Mouse (Mus musculus) MEL (cell line): ENCODE data around the gene Tspan6. TPM values are rescaled to one million over a fixed set of nuclear protein-coding genes. Genes with fewer than 3 reads are reported as not detected.

Experiments used
- DNase-seq: peaks from one replicate; pipeline ENCODE4 v3.0.0; 2011; ENCODE audit warnings: low read depth, low spot score
- H3K27ac ChIP-seq: 2 replicates; pipeline ENCODE4 v1.5.1; 2012; ENCODE audit warnings: low read depth, mild to moderate bottlenecking, control low read depth, low read length, moderate library complexity; ENCODE audit not compliant: control insufficient read depth
- H3K27me3 ChIP-seq, 2 experiments: fragments of 150-350 bp in 1 of 2; sonication (generic) in 1 of 2; 2 replicates each; pipeline ENCODE4 v1.6.1; 2012; ENCODE audit warnings: low read length in 2 of 2, mild to moderate bottlenecking in 2 of 2, improper control_type of control experiment in 1 of 2, moderate library complexity in 1 of 2; ENCODE audit not compliant: insufficient read depth in 2 of 2, control insufficient read depth in 1 of 2
- H3K36me3 ChIP-seq, 2 experiments: 2 replicates each; pipeline ENCODE4 v1.6.1; 2012 to 2014; ENCODE audit warnings: low read length in 2 of 2, improper control_type of control experiment in 1 of 2, inconsistent platforms in 1 of 2, mild to moderate bottlenecking in 1 of 2; ENCODE audit not compliant: insufficient read depth in 2 of 2, control insufficient read depth in 1 of 2
- H3K4me1 ChIP-seq, 2 experiments: fragments of 150-350 bp in 1 of 2; sonication (generic) in 1 of 2; 2 replicates each; pipeline ENCODE4 v1.6.1; 2012; ENCODE audit warnings: low read length in 2 of 2, improper control_type of control experiment in 1 of 2, mild to moderate bottlenecking in 1 of 2; ENCODE audit not compliant: insufficient read depth in 2 of 2, control insufficient read depth in 1 of 2
- H3K4me3 ChIP-seq, 2 experiments: fragments of 150-350 bp in 1 of 2; sonication (generic) in 1 of 2; 2 replicates each; pipeline ENCODE4 v1.5.1; 2012; ENCODE audit warnings: low read depth in 2 of 2, low read length in 2 of 2, mild to moderate bottlenecking in 2 of 2, moderate library complexity in 2 of 2, control low read depth in 1 of 2, improper control_type of control experiment in 1 of 2; ENCODE audit not compliant: control insufficient read depth in 1 of 2, insufficient read depth in 1 of 2
- H3K79me2 ChIP-seq: 2 replicates; pipeline ENCODE4 v1.6.1; 2012; ENCODE audit warnings: mild to moderate bottlenecking, low read length, moderate library complexity; ENCODE audit not compliant: control insufficient read depth, poor library complexity, insufficient read depth
- H3K9ac ChIP-seq: 2 replicates; pipeline ENCODE4 v1.6.1; 2012; ENCODE audit warnings: low read depth, mild to moderate bottlenecking, control low read depth, low read length, moderate library complexity; ENCODE audit not compliant: control insufficient read depth, poor library complexity, severe bottlenecking
- H3K9me3 ChIP-seq: fragments of 150-350 bp; sonication (generic); replicated peaks from 2 replicates; pipeline ENCODE4 v1.6.1; 2012; ENCODE audit warnings: mild to moderate bottlenecking, low read length, improper control_type of control experiment, moderate library complexity; ENCODE audit not compliant: insufficient read depth
- BHLHE40 ChIP-seq: IDR thresholded peaks from 2 replicates; pipeline ENCODE4 v1.6.1; 2012; ENCODE audit warnings: low read depth, mild to moderate bottlenecking, inconsistent platforms, low read length, improper control_type of control experiment, borderline replicate concordance
- CHD1 ChIP-seq: IDR thresholded peaks from 2 replicates; pipeline ENCODE4 v1.6.1; 2012; ENCODE audit warnings: low read depth, mild to moderate bottlenecking, inconsistent platforms, low read length, improper control_type of control experiment
- CHD2 ChIP-seq: IDR thresholded peaks from 2 replicates; pipeline ENCODE4 v1.6.1; 2011; ENCODE audit warnings: low read length, improper control_type of control experiment
- E2F4 ChIP-seq: IDR thresholded peaks from 2 replicates; pipeline ENCODE4 v1.6.1; 2011; ENCODE audit warnings: low read depth, low read length, improper control_type of control experiment, borderline replicate concordance
- ELF1 ChIP-seq: IDR thresholded peaks from 2 replicates; pipeline ENCODE4 v1.6.1; 2014; ENCODE audit warnings: low read depth, mild to moderate bottlenecking, inconsistent platforms, low read length, improper control_type of control experiment, moderate library complexity
- EP300 ChIP-seq, 2 experiments: IDR thresholded peaks; 2 replicates each; pipeline ENCODE4 v1.6.1; 2011; ENCODE audit warnings: improper control_type of control experiment in 2 of 2, low read length in 2 of 2, low read depth in 1 of 2, mild to moderate bottlenecking in 1 of 2
- ETS1 ChIP-seq: IDR thresholded peaks from 2 replicates; pipeline ENCODE4 v1.6.1; 2012; ENCODE audit warnings: low read depth, mild to moderate bottlenecking, inconsistent platforms, low read length, improper control_type of control experiment, moderate library complexity
- GABPA ChIP-seq: IDR thresholded peaks from 2 replicates; pipeline ENCODE4 v1.6.1; 2012; ENCODE audit warnings: low read depth, mild to moderate bottlenecking, inconsistent platforms, low read length, improper control_type of control experiment, moderate library complexity
- GATA1 ChIP-seq: IDR thresholded peaks from 2 replicates; pipeline ENCODE4 v1.6.1; 2011; ENCODE audit warnings: low read depth, low read length, improper control_type of control experiment
- HCFC1 ChIP-seq: IDR thresholded peaks from 2 replicates; pipeline ENCODE4 v1.6.1; 2012; ENCODE audit warnings: low read depth, mild to moderate bottlenecking, inconsistent platforms, low read length, improper control_type of control experiment, moderate library complexity
- JUND ChIP-seq: IDR thresholded peaks from 2 replicates; pipeline ENCODE4 v1.6.1; 2011; ENCODE audit warnings: low read depth, mild to moderate bottlenecking, improper control_type of control experiment, low read length
- KAT2A ChIP-seq: conservative IDR thresholded peaks from 2 replicates; pipeline ENCODE4 v1.6.1; 2012; ENCODE audit warnings: low read depth, low read length, improper control_type of control experiment, inconsistent platforms
- MAFK ChIP-seq: IDR thresholded peaks from 2 replicates; pipeline ENCODE4 v1.6.1; 2011; ENCODE audit warnings: low read depth, mild to moderate bottlenecking, low read length, improper control_type of control experiment, borderline replicate concordance
- MAX ChIP-seq: IDR thresholded peaks from 2 replicates; pipeline ENCODE4 v1.6.1; 2011; ENCODE audit warnings: low read length, improper control_type of control experiment
- MAZ ChIP-seq: IDR thresholded peaks from 2 replicates; pipeline ENCODE4 v1.6.1; 2012; ENCODE audit warnings: low read depth, mild to moderate bottlenecking, inconsistent platforms, low read length, improper control_type of control experiment
- MEF2A ChIP-seq: IDR thresholded peaks from 2 replicates; pipeline ENCODE4 v1.6.1; 2014; ENCODE audit warnings: low read depth, mild to moderate bottlenecking, inconsistent platforms, low read length, improper control_type of control experiment; ENCODE audit not compliant: poor library complexity, insufficient replicate concordance, severe bottlenecking; ENCODE audit errors: extremely low read depth
- MXI1 ChIP-seq: IDR thresholded peaks from 2 replicates; pipeline ENCODE4 v1.6.1; 2011; ENCODE audit warnings: mild to moderate bottlenecking, low read depth, low read length, improper control_type of control experiment
- MYB ChIP-seq: IDR thresholded peaks from 2 replicates; pipeline ENCODE4 v1.6.1; 2011; ENCODE audit warnings: mild to moderate bottlenecking, low read depth, low read length, improper control_type of control experiment
- MYC ChIP-seq: IDR thresholded peaks from 2 replicates; pipeline ENCODE4 v1.6.1; 2011; ENCODE audit warnings: low read depth, mild to moderate bottlenecking, low read length, improper control_type of control experiment, moderate library complexity
- NELFE ChIP-seq: IDR thresholded peaks from 2 replicates; pipeline ENCODE4 v1.6.1; 2011; ENCODE audit warnings: low read depth, low read length, improper control_type of control experiment
- NRF1 ChIP-seq: IDR thresholded peaks from 2 replicates; pipeline ENCODE4 v1.6.1; 2014; ENCODE audit warnings: low read depth, mild to moderate bottlenecking, inconsistent platforms, low read length, improper control_type of control experiment, moderate library complexity; ENCODE audit not compliant: poor library complexity, insufficient read depth, severe bottlenecking
- POLR2A ChIP-seq, 2 experiments: IDR thresholded peaks; 2 replicates each; pipeline ENCODE4 v1.6.1; 2011 to 2012; ENCODE audit warnings: low read length in 2 of 2, mild to moderate bottlenecking in 2 of 2, control low read depth in 1 of 2, improper control_type of control experiment in 1 of 2, low read depth in 1 of 2, moderate library complexity in 1 of 2; ENCODE audit not compliant: control insufficient read depth in 1 of 2, insufficient read depth in 1 of 2, poor library complexity in 1 of 2
- POLR2AphosphoS2 ChIP-seq: IDR thresholded peaks from 2 replicates; pipeline ENCODE4 v1.6.1; 2011; ENCODE audit warnings: low read length, improper control_type of control experiment
- POLR2AphosphoS5 ChIP-seq: IDR thresholded peaks from 2 replicates; pipeline ENCODE4 v1.6.1; 2012; ENCODE audit warnings: low read depth, borderline replicate concordance, mild to moderate bottlenecking, inconsistent platforms, low read length, moderate library complexity, mixed read lengths
- RAD21 ChIP-seq: IDR thresholded peaks from 2 replicates; pipeline ENCODE4 v1.6.1; 2011; ENCODE audit warnings: mild to moderate bottlenecking, low read depth, low read length, improper control_type of control experiment
- RCOR1 ChIP-seq: IDR thresholded peaks from 2 replicates; pipeline ENCODE4 v1.6.1; 2012; ENCODE audit warnings: low read depth, mild to moderate bottlenecking, inconsistent platforms, low read length, improper control_type of control experiment
- SIN3A ChIP-seq: IDR thresholded peaks from 2 replicates; pipeline ENCODE4 v1.6.1; 2012; ENCODE audit warnings: low read length, improper control_type of control experiment, inconsistent platforms
- SMC3 ChIP-seq: IDR thresholded peaks from 2 replicates; pipeline ENCODE4 v1.6.1; 2011; ENCODE audit warnings: low read depth, low read length, improper control_type of control experiment
- TAL1 ChIP-seq: IDR thresholded peaks from 2 replicates; pipeline ENCODE4 v1.6.1; 2012; ENCODE audit warnings: mild to moderate bottlenecking, inconsistent platforms, low read length, moderate library complexity, mixed read lengths
- TBP ChIP-seq: IDR thresholded peaks from 2 replicates; pipeline ENCODE4 v1.8.0; 2011; ENCODE audit warnings: low read depth, low read length, improper control_type of control experiment
- UBTF ChIP-seq: IDR thresholded peaks from 2 replicates; pipeline ENCODE4 v1.6.1; 2012; ENCODE audit warnings: low read depth, mild to moderate bottlenecking, inconsistent platforms, low read length, improper control_type of control experiment, moderate library complexity, borderline replicate concordance; ENCODE audit not compliant: insufficient read depth
- USF1 ChIP-seq: IDR thresholded peaks from 2 replicates; pipeline ENCODE4 v1.6.1; 2014; ENCODE audit warnings: low read depth, mild to moderate bottlenecking, inconsistent platforms, low read length, improper control_type of control experiment, moderate library complexity
- USF2 ChIP-seq, 2 experiments: IDR thresholded peaks; 2 replicates each; pipeline ENCODE4 v1.6.1; 2011 to 2012; ENCODE audit warnings: improper control_type of control experiment in 2 of 2, low read length in 2 of 2, borderline replicate concordance in 1 of 2, inconsistent platforms in 1 of 2, low read depth in 1 of 2, mild to moderate bottlenecking in 1 of 2; ENCODE audit not compliant: insufficient read depth in 1 of 2
- ZC3H11A ChIP-seq: IDR thresholded peaks from 2 replicates; pipeline ENCODE4 v1.6.1; 2012; ENCODE audit warnings: low read depth, mild to moderate bottlenecking, inconsistent platforms, low read length, improper control_type of control experiment
- ZKSCAN1 ChIP-seq: IDR thresholded peaks from 2 replicates; pipeline ENCODE4 v1.6.1; 2012; ENCODE audit warnings: low read depth, mild to moderate bottlenecking, inconsistent platforms, low read length, improper control_type of control experiment, moderate library complexity
- ZMIZ1 ChIP-seq: IDR thresholded peaks from 2 replicates; pipeline ENCODE4 v1.6.1; 2012; ENCODE audit warnings: low read depth, mild to moderate bottlenecking, inconsistent platforms, low read length, improper control_type of control experiment, moderate library complexity
- ZNF384 ChIP-seq: IDR thresholded peaks from 2 replicates; pipeline ENCODE4 v1.6.1; 2012; ENCODE audit warnings: low read depth, mild to moderate bottlenecking, inconsistent platforms, low read length, improper control_type of control experiment
- polyA plus RNA-seq, 2 experiments: library from polyadenylated mRNA; stranded (reverse) in 1 of 2; unstranded in 1 of 2; fragments of >175 nt in 1 of 2; fragments of >200 nt in 1 of 2; gene quantifications; 2 replicates each; pipeline versions ENCODE4 v1.2.1 to v1.2.4; 2012; ENCODE audit warnings: low replicate concordance in 2 of 2, low read depth in 1 of 2; ENCODE audit not compliant: insufficient read length in 2 of 2, insufficient read depth in 1 of 2, missing spikeins in 1 of 2
- total RNA-seq: library from RNA; depleted of rRNA; stranded (reverse); fragments of 300-350 nt; gene quantifications from 2 replicates; pipeline ENCODE4 v1.2.3, GENCODE M21; 2012; rRNA removed

The Tspan6 gene
- 14.1 and 15.7 TPM in 2 replicates for total RNA-seq
- 10 to 100 TPM in 1 of 2 experiments, not detected in 1; 22.0 TPM for polyA plus RNA-seq

DNA sequence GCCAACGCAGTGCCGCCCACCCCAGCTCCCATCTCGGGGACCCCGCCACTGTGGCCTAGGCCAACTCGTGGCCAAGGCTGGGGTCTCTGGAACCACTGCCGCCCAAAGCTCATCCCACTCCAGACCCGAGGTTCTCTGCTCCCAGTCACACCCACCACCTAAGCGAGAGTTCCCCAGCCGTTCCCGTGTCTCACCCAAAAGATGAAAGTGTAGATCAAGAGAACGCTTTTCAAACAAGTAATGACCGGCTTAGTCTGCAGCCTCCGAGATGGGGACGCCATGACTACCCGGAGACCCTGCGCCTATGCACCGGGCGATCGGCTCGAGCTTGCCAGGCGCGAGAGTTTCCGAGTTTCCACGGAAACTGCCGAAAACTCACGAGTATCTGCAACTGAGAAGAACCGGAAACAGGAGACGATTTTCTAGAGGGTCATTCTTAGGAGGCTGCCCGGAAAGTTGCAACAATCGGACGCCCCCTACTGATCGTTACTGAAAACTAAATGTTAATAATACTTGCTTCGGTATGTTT is at the start of gene Tspan6:
Tspan6 (minus strand) TSS at position 416 of the 529 bp plus-strand sequence.
- Histone ChIP-seq H3K9me3 (no peaks in the 10 kb centered on the region), H3K27me3 (no peaks in the 10 kb centered on the region), H3K4me3 (peak within 1 kb of the TSS; percentile 80 to 83), H3K9ac (peak within 1 kb of the TSS; percentile 61), H3K79me2 (no peaks in the 10 kb centered on the region; the same call in 1 of the 2 replicates), H3K27ac (no peak within 1 kb of the TSS), H3K36me3 (no peaks in the 10 kb centered on the region; a peak in 1 of 4 replicates), H3K4me1 (no peaks in the 10 kb centered on the region)
- peak; percentile 89 for DNase-seq
- TF ChIP-seq KAT2A (0 out of 2 replicates have a peak, but pooled peaks have one; percentile 34), EP300 (IDR thresholded peaks at IDR 0.05; ENCODE audit: low read depth in 1 of 2, low read length in 2 of 2) (no peak), GATA1 (no peak), GABPA (no peak), CHD2 (no peak), HCFC1 (peak; percentile 70), TBP (no peak), ZKSCAN1 (no peak), NRF1 (no peak), MAFK (no peak), SMC3 (peak; percentile 28; the same call in 1 of the 2 replicates), CHD1 (no peak), ZNF384 (peak; percentile 51; the same call in 1 of the 2 replicates), MXI1 (no peak), RAD21 (peak; percentile 41), ELF1 (peak; percentile 46; the same call in 1 of the 2 replicates), RCOR1 (no peak), MEF2A (no peak), ZC3H11A (no peak), SIN3A (no peak), NELFE (peak; percentile 44), POLR2AphosphoS5 (no peak), ZMIZ1 (no peak), BHLHE40 (no peak), MAZ (no peak), POLR2A (IDR thresholded peaks at IDR 0.05; ENCODE audit: control insufficient read depth in 1 of 2, insufficient read depth in 1 of 2, low read depth in 1 of 2, low read length in 2 of 2, poor library complexity in 1 of 2) (peak in 1 of 2 experiments; percentile 47; a peak in 1 of 4 replicates), POLR2AphosphoS2 (no peak), USF1 (no peak), MYC (no peak), E2F4 (no peak), MAX (no peak), TAL1 (no peak), ETS1 (no peak), JUND (no peak), MYB (no peak), USF2 (IDR thresholded peaks at IDR 0.05; ENCODE audit: borderline replicate concordance in 1 of 2, insufficient read depth in 1 of 2, low read depth in 1 of 2, low read length in 2 of 2) (no peak), UBTF (no peak)
